Mouse (Mus musculus) liver, embryonic 16.5 days (tissue): Measurements from ENCODE around the gene Fam136a. TPM values are rescaled to one million over a fixed set of nuclear protein-coding genes. Genes with fewer than 3 reads are reported as not detected.

ENCODE experiments used
- ATAC-seq: fragments of 200-750 bp; cut with Nextera tagmentation; 2 replicates; pipeline ENCODE4 v1.8.0; 2017; ENCODE audit warnings: low read depth, mild to moderate bottlenecking, moderate number of reproducible peaks, moderate library complexity
- H3K27ac ChIP-seq: fragments of 300-500 bp; sonication (generic); 2 replicates; pipeline ENCODE4 v1.5.1; 2014; ENCODE audit warnings: mild to moderate bottlenecking, low read length
- H3K27me3 ChIP-seq: fragments of 300-500 bp; sonication (generic); 2 replicates; pipeline ENCODE4 v1.6.1; 2014; ENCODE audit warnings: low read depth, low read length, mixed read lengths; ENCODE audit not compliant: control insufficient read depth, insufficient read depth
- H3K36me3 ChIP-seq: fragments of 300-500 bp; sonication (generic); 2 replicates; pipeline ENCODE4 v1.6.1; 2014; ENCODE audit warnings: mild to moderate bottlenecking; ENCODE audit not compliant: control insufficient read depth, insufficient read depth
- H3K4me1 ChIP-seq: fragments of 300-500 bp; sonication (generic); 2 replicates; pipeline ENCODE4 v1.6.1; 2014; ENCODE audit warnings: low read depth, low read length, mixed read lengths; ENCODE audit not compliant: control insufficient read depth
- H3K4me2 ChIP-seq: fragments of 300-500 bp; sonication (generic); 2 replicates; pipeline ENCODE4 v1.6.1; 2014; ENCODE audit warnings: low read depth, low read length, mixed read lengths
- H3K4me3 ChIP-seq: fragments of 300-500 bp; sonication (generic); 2 replicates; pipeline ENCODE4 v1.5.1; 2014; ENCODE audit warnings: low read depth, mild to moderate bottlenecking, low read length
- H3K9ac ChIP-seq: fragments of 300-500 bp; sonication (generic); 2 replicates; pipeline ENCODE4 v1.6.1; 2014; ENCODE audit warnings: low read depth, low read length
- H3K9me3 ChIP-seq: fragments of 300-500 bp; sonication (generic); replicated peaks from 2 replicates; pipeline ENCODE4 v1.6.1; 2016; ENCODE audit warnings: low read length; ENCODE audit not compliant: control insufficient read depth
- WGBS: fragments of 180-500 bp; shearing (Covaris S2); extraction: QIAGEN DNeasy Blood & Tissue Kit; methylation state at CpG from one replicate; pipeline ENCODE4 v1.1.7; 2014; ENCODE audit not compliant: insufficient replicate concordance; 5-methylcytosine and 5-hydroxymethylcytosine counted together
- polyA plus RNA-seq: library from polyadenylated mRNA; unstranded; fragments of >200 nt; fragmentation: Nextera tagmentation; extraction: Ambion mirVana; gene quantifications from 2 replicates; pipeline ENCODE4 v1.2.1, GENCODE M21; 2015

Fam136a gene
- polyA plus RNA-seq, 1 experiment from 2014 or later, result 58.6 TPM

DNA sequence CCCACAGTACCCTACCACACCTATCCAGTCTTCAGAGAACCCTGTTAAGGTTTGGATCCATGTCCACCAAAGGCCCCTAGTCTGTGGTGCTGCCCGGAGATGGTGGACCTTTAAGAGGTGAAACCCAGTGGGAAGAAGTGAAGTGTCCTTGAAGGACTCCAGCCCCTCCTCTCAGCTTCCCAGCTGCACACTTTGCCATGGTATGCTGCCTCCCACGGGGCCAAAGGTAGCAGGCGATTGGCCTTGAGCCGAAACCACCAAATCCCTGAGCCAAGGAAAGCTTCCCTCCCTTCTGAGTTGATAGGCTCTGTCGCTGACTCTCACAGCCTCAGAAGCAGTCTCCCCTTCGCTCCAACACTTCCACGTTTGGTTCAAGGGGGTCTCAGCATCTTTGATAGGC is 4.8 kb upstream of the Fam136a start:
- H3K4me1 ChIP-seq, result no peaks in the 10 kb centered on the region
- no peak overlapping the region for H3K4me2 ChIP-seq
- H3K27ac ChIP-seq, result no peak overlapping the region
- H3K4me3 ChIP-seq, result no peak overlapping the region
- no peaks in the 10 kb centered on the region for H3K27me3 ChIP-seq
- no peaks in the 10 kb centered on the region for H3K9me3 ChIP-seq
- no peak overlapping the region for H3K9ac ChIP-seq
- no peaks in the 10 kb centered on the region for H3K36me3 ChIP-seq
- 56% methylated on average over 7 of the region's 7 CpGs for WGBS
- ATAC-seq, result no peak

DNA sequence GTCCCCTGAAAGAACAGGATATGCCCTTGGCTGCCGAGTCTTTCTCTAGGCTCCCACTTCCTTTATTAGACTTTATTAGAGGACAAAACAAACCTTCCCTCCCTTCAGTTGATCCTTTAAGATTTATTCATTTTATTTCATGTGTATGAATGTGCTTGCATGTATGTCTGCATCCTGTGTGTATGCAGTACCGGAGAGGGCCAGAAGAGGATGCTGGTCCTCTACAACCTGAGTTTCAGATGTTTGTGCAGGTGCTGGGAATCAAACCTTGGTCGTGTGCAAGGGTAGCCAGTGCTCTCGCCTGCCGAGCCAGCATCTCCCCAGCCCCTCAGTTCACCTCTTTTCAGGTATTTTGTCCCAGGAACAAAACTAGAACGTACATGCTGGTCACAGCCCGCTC is 4.1 kb upstream of the Fam136a start:
- no peak overlapping the region for H3K9ac ChIP-seq
- no peak overlapping the region for H3K27ac ChIP-seq
- no peak overlapping the region for H3K4me3 ChIP-seq
- peaks cover 5% of the 10 kb centered on the region for H3K4me1 ChIP-seq
- no peaks in the 10 kb centered on the region for H3K27me3 ChIP-seq
- H3K4me2 ChIP-seq, result no peak overlapping the region
- no peak for ATAC-seq
- H3K36me3 ChIP-seq, result no peaks in the 10 kb centered on the region
- no peaks in the 10 kb centered on the region for H3K9me3 ChIP-seq
- WGBS, result 75% methylated on average over 7 of the region's 7 CpGs

DNA sequence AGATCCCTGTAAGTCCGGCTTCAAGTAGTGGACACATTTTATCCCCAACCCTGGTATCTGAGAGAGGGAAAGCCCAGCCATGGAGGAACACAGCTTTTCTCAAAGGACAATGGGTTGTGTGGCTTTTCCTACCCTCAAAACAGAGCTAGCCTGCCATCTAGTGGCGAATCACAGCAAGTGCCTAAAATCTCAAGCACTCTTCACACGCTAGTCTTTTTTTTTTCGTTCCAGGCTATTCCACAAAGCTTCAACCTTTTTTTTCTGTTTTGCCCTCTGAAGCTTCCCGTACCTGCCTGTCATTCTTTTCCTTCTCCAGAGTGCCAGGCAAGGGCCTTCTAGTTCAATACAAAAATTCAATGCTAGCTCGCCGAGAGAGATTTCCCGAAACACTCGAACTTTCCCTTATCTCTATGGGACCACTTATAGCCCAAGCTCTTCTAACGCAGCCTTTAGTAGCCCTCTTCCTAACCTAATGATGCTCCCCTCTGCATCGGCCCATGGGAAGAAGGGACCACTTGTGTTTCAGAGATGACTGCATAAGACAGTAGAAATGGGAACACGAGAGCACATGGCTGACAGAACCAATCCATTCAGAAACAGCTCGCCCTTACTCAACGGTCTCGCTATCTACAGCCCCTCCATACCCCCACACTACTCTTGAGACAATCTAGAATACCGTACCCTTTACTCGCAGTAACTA is 854 bp upstream of the Fam136a start:
- Histone ChIP-seq H3K9ac (peak overlapping the region; percentile 76), H3K36me3 (no peaks in the 10 kb centered on the region), H3K27me3 (no peaks in the 10 kb centered on the region), H3K27ac (0 out of 2 replicates have a peak overlapping the region, but pooled peaks have one; percentile 8), H3K4me1 (peaks cover 13% of the 10 kb centered on the region), H3K4me3 (peak overlapping the region; percentile 78), H3K9me3 (no peaks in the 10 kb centered on the region), H3K4me2 (peak overlapping the region; percentile 97)
- under 1% methylated on average over 17 of the region's 17 CpGs for WGBS
- 0 out of 2 replicates have a peak, but pooled peaks have one; percentile 3 for ATAC-seq

DNA sequence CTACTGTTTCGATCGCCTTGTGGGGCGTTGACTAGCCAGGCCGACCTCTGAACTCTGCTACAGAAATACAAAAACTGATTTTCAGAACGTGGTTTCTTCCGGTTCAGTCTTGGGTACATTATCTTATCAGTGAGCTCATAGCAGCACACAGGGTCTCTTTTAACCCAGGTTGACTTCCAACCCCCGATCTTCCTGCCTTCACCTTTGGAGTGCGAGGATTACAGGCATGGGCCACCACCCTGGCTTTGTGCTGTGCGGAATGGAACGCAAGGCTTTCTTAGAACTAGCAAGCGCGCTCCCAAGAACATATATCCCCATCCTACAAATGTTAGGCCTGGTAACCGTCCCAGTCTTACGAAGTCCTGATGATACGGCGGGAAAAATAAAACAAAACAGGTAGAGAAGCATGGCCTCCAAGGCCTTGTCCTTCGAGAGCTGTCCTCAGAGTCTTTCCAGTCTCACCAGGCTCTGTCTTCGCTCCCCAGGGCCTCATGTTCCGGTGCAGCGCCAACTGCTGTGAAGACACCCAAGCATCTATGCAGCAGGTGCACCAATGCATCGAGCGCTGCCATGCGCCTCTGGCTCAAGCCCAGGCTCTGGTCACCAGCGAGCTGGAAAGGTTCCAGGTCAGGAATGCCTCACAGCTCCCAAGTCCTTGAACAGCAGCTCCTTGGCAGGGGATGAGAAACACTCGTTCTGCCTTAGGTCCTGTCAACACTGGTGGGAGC is 843 bp downstream of the Fam136a start:
- peaks cover 21% of the 10 kb centered on the region for H3K4me1 ChIP-seq
- H3K9ac ChIP-seq, result peak overlapping the region; percentile 76
- no peaks in the 10 kb centered on the region for H3K36me3 ChIP-seq
- peak overlapping the region; percentile 74 for H3K27ac ChIP-seq
- no peaks in the 10 kb centered on the region for H3K9me3 ChIP-seq
- WGBS, result 36% methylated on average over 25 of the region's 25 CpGs
- peak overlapping the region; percentile 97 for H3K4me2 ChIP-seq
- ATAC-seq, result no peak
- H3K4me3 ChIP-seq, result peak overlapping the region; percentile 78
- H3K27me3 ChIP-seq, result no peaks in the 10 kb centered on the region

DNA sequence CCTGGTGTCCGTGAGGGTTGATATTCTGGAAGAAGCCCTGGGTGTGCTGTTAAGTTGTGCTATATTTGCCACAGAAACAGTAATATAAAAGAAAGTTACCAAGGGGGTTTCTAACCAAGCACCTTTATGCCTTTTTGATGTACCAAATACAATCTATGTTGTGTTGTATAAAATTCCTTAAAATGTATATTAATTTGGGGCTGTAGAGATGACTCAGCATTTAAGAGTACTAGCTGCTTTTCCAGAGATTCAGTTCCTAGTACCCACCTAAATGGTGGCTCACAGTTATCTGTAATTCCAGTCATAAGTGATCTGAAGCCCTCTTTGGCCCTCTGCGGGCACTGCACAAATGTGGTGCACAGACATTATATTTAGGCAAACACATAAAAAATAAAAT is 1.4 kb downstream of the Fam136a start:
- H3K4me3 ChIP-seq, result peak overlapping the region; percentile 78; the same call in 1 of the 2 replicates
- H3K9ac ChIP-seq, result 0 out of 2 replicates have a peak overlapping the region, but pooled peaks have one; percentile 76
- H3K4me2 ChIP-seq, result peak overlapping the region; percentile 97
- H3K36me3 ChIP-seq, result no peaks in the 10 kb centered on the region
- H3K27me3 ChIP-seq, result no peaks in the 10 kb centered on the region
- H3K4me1 ChIP-seq, result peaks cover 21% of the 10 kb centered on the region
- no peaks in the 10 kb centered on the region for H3K9me3 ChIP-seq
- WGBS, result 45% methylated on average over 2 of the region's 2 CpGs
- H3K27ac ChIP-seq, result peak overlapping the region; percentile 74
- ATAC-seq, result no peak

DNA sequence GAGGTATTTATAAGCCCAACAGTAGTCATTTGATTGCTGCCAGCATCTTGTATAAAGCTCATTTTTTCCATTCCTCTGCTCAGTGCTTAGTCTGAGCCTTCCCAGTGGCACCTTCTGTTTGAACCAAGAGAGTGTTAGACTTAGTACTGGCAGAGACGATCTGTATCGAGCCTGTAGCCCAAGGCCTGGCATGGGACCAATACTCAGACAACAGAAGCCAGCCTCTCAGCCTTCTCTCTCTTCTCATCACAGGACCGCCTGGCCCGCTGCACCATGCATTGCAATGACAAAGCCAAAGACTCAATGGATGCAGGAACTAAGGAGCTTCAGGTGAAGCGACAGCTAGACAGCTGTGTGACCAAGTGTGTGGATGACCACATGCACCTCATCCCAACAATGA is 3.0 kb downstream of the Fam136a start:
- no peak for ATAC-seq
- Histone ChIP-seq H3K4me3 (no peak overlapping the region), H3K27ac (no peak overlapping the region), H3K4me1 (peaks cover 32% of the 10 kb centered on the region), H3K4me2 (no peak overlapping the region), H3K9ac (no peak overlapping the region), H3K27me3 (no peaks in the 10 kb centered on the region), H3K36me3 (no peaks in the 10 kb centered on the region), H3K9me3 (no peaks in the 10 kb centered on the region)
- 78% methylated on average over 5 of the region's 5 CpGs for WGBS

DNA sequence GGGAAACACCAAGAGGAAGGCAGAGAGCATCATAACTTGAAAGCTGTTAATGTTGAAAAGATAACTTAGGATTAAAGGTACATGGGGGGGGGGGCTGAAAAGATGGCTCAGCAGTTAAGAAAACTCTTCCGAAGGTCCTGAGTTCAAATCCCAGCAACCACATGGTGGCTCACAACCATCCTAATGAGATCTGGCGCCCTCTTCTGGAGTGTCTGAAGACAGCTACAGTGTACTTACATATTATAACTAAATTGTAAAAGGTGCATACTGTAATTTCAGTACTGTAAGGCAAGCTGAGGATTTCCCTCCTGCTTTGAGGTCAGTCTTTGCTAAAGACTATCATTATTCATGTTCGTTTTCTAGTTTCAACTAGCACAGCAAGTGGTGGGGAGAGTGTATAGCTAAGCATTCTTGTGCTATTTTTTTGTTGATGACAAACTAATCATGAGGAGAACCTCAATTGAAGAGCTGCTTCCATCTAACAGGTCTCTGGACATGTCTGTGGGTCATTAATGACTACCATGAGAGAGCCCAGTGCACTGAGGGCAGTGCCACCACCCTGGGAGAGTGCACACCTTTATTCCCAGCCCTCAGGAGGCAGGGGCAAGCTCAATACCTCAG is 4.8 kb downstream of the Fam136a start:
- Histone ChIP-seq H3K9me3 (no peaks in the 10 kb centered on the region), H3K36me3 (no peaks in the 10 kb centered on the region), H3K27ac (peak overlapping the region; percentile 79; the same call in 1 of the 2 replicates), H3K4me2 (peak overlapping the region; percentile 84), H3K9ac (peak overlapping the region; percentile 63), H3K4me1 (peaks cover 33% of the 10 kb centered on the region), H3K27me3 (no peaks in the 10 kb centered on the region), H3K4me3 (peak overlapping the region; percentile 69)
- 54% methylated on average over 3 of the region's 3 CpGs for WGBS
- ATAC-seq, result no peak

DNA sequence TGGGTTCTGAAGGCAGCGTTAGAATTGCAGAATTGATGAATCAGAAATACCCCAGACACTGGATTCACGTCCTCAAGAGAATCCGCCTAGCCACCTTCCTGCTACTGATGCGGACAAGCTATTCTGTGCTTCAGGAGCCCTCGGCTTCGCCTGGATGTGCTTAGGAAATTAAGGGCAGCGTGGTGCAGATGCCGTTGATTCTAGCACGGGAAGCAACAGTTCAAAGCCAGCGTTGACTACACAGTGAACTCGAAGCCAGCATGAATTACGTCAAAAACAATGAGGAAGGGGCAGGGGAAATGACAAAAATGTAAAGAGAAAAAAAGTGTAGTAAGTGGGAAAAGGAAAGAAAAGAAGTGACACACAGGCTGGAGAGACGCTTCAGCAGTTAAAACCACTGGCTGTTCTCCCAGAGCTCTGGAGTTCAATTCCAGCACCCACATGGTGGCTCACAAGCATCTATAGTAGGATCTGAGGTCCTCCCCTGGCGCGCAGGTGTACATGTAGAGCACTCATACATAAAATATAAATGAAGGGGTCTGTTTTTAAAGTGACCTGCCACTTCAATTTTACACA is 5.4 kb downstream of the Fam136a start, which contains the start of gene Snrpg:
TSS of gene Snrpg (plus strand) at position 541 of the 576 bp plus-strand sequence.
- Histone ChIP-seq H3K27me3 (no peaks in the 10 kb centered on the region), H3K4me2 (peak within 1 kb of the TSS; percentile 84), H3K9me3 (no peaks in the 10 kb centered on the region), H3K4me3 (peak within 1 kb of the TSS; percentile 69), H3K9ac (peak within 1 kb of the TSS; percentile 74), H3K36me3 (no peaks in the 10 kb centered on the region), H3K27ac (peak within 1 kb of the TSS; percentile 79), H3K4me1 (peaks cover 33% of the 10 kb centered on the region)
- 12% methylated on average over 15 of the region's 15 CpGs for WGBS
- ATAC-seq, result peak; percentile 6; the same call in 1 of the 2 replicates
